Mouse (Mus musculus): ENCODE measurements around the gene Med23.
A peak's percentile ranks its signal among the peaks of the same experiment; 100 is the strongest.

Gene Med23

GRCm38 (mm10) chr10:24873624-24874023 is 3.8 kb downstream of the Med23 start:
- DNase-seq (ENCODE audit: low read depth, low spot score), result no peak

DNA sequence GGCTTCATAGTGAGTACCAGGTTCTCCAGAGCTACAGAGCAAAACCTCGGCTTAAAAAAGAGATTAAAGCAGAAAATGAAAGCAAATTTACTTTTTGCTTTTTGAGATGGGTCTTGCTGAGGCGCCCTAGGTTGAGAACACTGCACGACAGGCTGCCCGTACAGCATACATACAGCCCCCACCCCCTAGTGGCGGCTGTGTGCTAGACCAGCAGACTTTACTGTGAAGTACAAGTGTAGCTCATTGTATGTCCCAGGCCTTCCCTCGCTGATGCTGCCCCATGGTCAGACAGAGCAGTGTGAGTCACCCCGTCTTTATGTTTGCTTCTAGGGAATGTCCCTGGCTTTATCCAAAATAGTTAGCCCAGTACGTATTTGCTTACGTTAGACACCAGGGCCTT is 16.2 kb downstream of the Med23 start:
- DNase-seq (ENCODE audit: low read depth, low spot score), result peak; percentile 19

GRCm38 (mm10) chr10:24888343-24888742 is 18.6 kb downstream of the Med23 start:
- DNase-seq (ENCODE audit: low read depth, low spot score), result no peak

DNA sequence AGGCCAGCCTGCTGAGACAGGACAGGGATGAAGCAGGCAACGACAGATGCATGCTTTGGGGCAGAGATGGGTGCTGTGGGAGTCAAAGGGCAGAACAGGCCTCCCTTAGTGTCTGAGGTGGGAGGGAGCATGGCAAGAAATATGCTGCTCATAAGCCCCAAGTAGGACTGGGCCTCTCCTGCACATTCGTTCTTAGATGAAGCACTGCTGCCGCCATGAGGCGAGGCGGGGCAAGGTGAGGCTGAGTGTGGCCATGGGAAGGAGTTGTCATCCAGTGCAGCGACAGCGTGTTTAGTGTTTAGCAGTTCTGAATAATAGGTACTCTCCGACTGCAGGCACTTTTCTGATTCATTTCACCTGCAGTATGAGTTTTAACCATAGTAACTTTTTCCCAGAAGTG is 26.1 kb downstream of the Med23 start:
- no peak for DNase-seq (ENCODE audit: low read depth, low spot score)

DNA sequence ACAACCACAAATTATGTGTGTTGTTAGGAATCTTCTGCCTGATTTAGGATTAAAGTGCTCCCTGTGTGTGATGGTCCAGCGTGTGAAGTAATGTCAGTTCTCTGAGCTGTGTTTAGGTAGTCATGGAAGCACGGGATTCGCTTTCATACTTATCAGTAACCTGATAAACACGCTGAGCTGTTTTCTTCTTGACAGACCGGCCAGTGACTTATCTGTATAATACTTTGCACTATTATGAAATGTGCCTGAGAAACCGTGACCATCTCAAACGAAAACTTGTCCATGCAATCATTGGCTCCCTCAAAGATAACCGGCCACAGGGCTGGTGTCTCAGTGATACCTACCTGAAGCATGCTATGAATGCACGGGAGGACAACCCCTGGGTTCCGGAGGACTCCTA is 35.8 kb downstream of the Med23 start:
- no peak for DNase-seq (ENCODE audit: low read depth, low spot score)

DNA sequence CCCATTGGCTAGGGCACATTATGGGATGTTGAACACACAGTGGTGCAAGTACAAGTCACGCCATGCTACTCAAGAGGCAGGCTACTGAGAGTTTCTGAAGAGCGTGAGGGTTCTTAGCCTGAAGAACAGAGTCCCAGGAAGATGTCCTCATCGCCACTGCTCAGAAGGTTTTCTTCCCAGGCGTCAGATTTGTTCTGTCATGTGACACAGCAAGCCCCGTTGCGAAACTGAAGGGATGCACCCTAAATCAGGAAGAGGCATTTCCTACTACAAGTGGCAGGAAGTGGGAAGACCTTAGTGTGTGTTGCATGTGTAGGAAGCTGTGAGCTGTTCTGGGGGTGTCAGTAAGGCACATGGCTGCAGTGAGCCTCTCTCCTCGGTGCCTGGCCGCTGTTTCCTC is 41.4 kb downstream of the Med23 start:
- DNase-seq (ENCODE audit: low read depth, low spot score), result no peak

- DNase-seq (ENCODE audit: low read depth, low spot score), result no peak
Observed at GRCm38 (mm10) chr10:24912576-24912975, 42.8 kb downstream of the Med23 start.

DNA sequence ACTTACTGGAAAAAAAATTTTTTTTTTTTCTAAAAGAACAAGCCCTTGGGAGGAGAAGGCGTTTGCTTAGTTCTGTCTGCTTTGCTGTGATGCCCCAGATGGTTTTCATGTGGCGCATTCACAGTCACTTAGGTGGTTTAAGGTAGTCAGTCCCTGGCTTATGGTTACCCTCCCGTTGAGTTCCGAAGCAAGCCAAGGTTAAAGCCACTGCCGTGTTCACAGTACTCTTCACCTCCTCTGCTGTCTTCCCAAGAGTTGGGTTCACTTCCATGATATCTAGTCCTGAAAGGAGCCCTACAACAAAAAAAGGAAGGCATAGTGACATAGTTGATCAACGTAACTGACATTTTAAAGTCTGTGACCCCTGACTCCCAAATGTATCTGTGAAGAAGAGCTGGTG is 45.7 kb downstream of the Med23 start:
- no peak for DNase-seq (ENCODE audit: low read depth, low spot score)

DNA sequence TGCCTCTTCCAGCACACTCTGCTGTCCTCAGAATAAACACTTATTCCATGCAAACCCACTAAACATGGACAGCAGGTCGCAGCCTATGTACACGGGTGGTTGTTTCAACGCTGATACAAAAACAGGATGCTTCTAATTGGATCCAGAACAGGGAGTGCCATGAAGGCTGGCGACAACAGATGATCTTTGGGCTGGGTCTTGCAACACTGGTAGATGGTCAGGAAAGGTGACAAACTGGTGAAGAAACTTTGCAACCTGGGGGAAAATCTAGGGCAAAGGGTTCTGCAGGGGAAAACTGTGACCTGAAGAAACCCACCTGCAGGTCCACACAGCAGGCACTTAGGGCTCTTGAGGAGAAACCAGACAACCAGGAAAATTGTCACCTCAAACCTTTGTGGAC is 53.2 kb downstream of the Med23 start:
- no peak for DNase-seq (ENCODE audit: low read depth, low spot score)

- no peak for DNase-seq (ENCODE audit: low read depth, low spot score)
Observed at GRCm38 (mm10) chr10:24924296-24924695, 54.5 kb downstream of the Med23 start.

GRCm38 (mm10) chr10:24926380-24926779 is 56.6 kb downstream of the Med23 start:
- no peak for DNase-seq (ENCODE audit: low read depth, low spot score)

- DNase-seq (ENCODE audit: low read depth, low spot score), result no peak
Observed at GRCm38 (mm10) chr10:24926962-24927720, 57.4 kb downstream of the Med23 start, which contains the start of gene Arg1. Arg1 (minus strand) TSS chr10:24927484.

GRCm38 (mm10) chr10:24928072-24928471 is 58.3 kb downstream of the Med23 start:
- DNase-seq (ENCODE audit: low read depth, low spot score), result peak; percentile 20

DNA sequence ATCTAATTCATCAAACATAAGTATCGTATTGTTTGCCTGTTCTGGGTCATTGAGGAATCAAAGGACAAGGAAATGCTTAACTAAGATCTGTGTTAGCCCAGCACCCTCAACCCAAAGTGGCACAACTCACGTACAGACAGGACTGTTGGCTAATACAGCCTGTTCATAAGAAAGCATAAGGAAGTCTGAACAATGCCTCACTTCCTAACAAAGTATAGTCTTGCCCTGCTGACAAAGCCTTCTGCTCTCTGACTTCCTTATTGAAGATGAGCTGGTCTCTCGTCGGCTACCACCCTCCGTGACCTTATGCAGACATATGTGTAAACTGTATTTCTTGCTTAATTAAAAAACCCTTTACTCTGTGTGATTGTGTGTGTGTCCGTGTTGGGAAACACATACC is 60.4 kb downstream of the Med23 start:
- no peak for DNase-seq (ENCODE audit: low read depth, low spot score)

GRCm38 (mm10) chr10:24947871-24948270 is 78.1 kb downstream of the Med23 start:
- no peak for DNase-seq (ENCODE audit: low read depth, low spot score)

DNA sequence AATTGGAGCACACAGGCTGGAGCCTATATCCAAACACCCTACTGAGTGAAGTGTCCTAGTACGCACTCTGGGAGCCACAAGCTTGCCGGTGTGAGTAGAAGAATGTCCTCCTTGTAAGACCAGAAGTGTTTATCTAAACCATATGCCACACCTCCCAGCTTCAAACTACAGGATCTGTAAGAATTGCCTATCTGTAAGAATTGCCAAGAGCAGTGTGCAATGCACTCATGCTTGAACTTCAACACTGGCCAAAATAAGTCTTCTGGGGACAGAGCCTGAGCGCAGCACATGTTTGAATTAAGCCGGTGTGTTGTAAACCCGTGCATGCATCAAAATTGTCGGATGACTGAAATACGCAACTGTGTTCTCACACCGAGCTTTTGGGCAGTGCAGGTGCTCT is 78.5 kb downstream of the Med23 start:
- no peak for DNase-seq (ENCODE audit: low read depth, low spot score)

GRCm38 (mm10) chr10:24950223-24950622 is 80.4 kb downstream of the Med23 start:
- DNase-seq (ENCODE audit: low read depth, low spot score), result no peak

DNA sequence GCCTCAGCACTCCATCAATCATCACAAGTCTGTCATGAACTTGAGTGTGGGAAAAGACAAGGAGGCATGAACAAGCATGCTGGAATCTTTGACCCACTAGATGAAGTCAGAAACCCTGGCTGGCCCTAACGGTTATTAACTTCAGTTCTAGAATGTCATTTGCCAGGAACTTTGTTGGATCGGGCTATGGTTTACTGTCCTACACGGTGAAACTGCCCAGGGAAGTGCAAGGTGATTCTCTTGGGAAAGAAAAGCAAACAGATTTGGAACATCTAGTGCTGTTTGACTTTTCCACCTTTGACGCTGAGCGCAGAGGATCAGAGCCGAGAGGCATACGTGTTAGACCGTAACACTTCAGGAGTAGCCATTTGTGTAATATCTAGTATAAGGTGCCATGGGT is 81.8 kb downstream of the Med23 start:
- no peak for DNase-seq (ENCODE audit: low read depth, low spot score)

DNA sequence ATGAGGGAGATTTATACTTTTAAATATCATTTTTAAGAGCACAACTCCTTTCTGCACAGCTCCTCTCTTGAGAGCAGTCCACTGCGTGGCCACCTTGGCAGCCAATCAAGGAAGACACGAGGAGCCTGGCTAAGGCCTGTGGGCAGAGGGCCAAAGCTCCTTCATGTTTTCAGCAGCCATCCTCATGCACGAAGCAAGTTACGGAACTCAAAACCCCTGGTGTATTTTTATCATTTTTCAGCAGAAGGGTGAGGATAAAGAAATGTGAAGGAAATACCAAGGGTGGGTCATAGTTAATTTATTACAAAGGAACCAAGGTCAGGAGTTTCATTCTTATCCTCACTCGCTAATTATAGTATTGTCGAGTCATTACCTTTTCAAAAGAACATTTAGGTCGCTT is 82.8 kb downstream of the Med23 start:
- no peak for DNase-seq (ENCODE audit: low read depth, low spot score)

GRCm38 (mm10) chr10:24953876-24954275 is 84.1 kb downstream of the Med23 start:
- DNase-seq (ENCODE audit: low read depth, low spot score), result peak; percentile 63

- no peak for DNase-seq (ENCODE audit: low read depth, low spot score)
Observed at GRCm38 (mm10) chr10:24958280-24959042, 88.7 kb downstream of the Med23 start.

GRCm38 (mm10) chr10:24959043-24959916 is 89.5 kb downstream of the Med23 start:
- DNase-seq (ENCODE audit: low read depth, low spot score), result no peak
